ENCODE assay signal across 12 mouse cellular contexts in the genomic region with DNA sequence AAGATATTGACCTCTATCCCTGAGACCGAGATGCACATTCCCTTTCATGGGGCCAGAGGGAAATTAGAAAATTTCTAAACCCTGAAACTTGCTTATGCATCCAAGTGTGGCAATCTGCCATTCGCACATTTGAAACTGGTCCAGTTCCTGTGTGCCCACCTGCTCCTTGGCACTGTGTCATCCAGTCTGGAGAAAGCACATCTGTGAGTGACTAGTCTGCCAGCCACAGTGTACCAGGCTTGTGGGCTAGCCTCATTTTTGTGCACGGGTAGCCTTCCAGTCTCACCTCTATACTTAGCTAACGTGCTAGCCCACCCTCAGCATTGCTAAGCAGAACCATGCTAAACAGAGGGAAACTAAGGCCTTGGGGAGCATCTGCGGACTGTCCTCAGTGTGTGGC. TPM values are rescaled to one million over a fixed set of nuclear protein-coding genes. Genes with fewer than 3 reads are reported as not detected.
DNase-seq lines count a peak whose midpoint lies in the region; ATAC-seq and TF ChIP-seq lines count a peak whose summit lies in the region.
"Had no signal": no experiment of that assay in that cellular context is flagged by ENCODE, and none has a peak within 500 bp of the region (broad histone marks: within the 10 kb centered on the region; RNA-seq: fewer than 3 reads in every experiment).

No protein-coding gene starts in this region.

- H3K4me3 ChIP-seq in midbrain, postnatal 0 days (ENCODE audit: low read depth, low read length) = no peak overlapping the region
- no peak overlapping the region for H3K4me3 ChIP-seq in heart, embryonic 12.5 days
- H3K4me3 ChIP-seq: limb, embryonic 15.5 days; megakaryocyte, embryonic 14.5 days had no signal

- peak overlapping the region; percentile 78 for H3K27ac ChIP-seq in midbrain, postnatal 0 days (ENCODE audit: low read depth, low read length)
- H3K27ac ChIP-seq in heart, embryonic 12.5 days (ENCODE audit: poor library complexity, severe bottlenecking) = no peak overlapping the region
- H3K27ac ChIP-seq: limb, embryonic 15.5 days had no signal

- H3K36me3 ChIP-seq in midbrain, postnatal 0 days (ENCODE audit: insufficient read depth, low read length) = peaks cover 7% of the 10 kb centered on the region
- no peaks in the 10 kb centered on the region for H3K36me3 ChIP-seq in heart, embryonic 12.5 days
- H3K36me3 ChIP-seq: limb, embryonic 15.5 days had no signal

- intact Hi-C loops in heart, postnatal 36 days (cut with DNase I) = loop anchor here (5.0 kb wide), 2 partner anchors 47 to 1297 kb away; no protein-coding TSS in a partner anchor

- H3K9ac ChIP-seq in midbrain, postnatal 0 days (replicated peaks; ENCODE audit: low read length, poor library complexity, severe bottlenecking) = no peak overlapping the region
- no peak overlapping the region for H3K9ac ChIP-seq in heart, embryonic 12.5 days
- H3K9ac ChIP-seq: limb, embryonic 15.5 days had no signal

- H3K4me1 ChIP-seq in midbrain, postnatal 0 days (ENCODE audit: insufficient read depth, low read length) = peaks cover 18% of the 10 kb centered on the region; the same call in 1 of the 2 replicates
- H3K4me1 ChIP-seq in heart, embryonic 12.5 days (replicated peaks) = 0 out of 2 replicates have a peak, but pooled peaks cover 3% of the 10 kb centered on the region
- H3K4me1 ChIP-seq: limb, embryonic 15.5 days; megakaryocyte, embryonic 14.5 days had no signal

- no peaks in the 10 kb centered on the region for H3K9me3 ChIP-seq in midbrain, postnatal 0 days (ENCODE audit: low read length)
- H3K9me3 ChIP-seq in heart, embryonic 12.5 days (replicated peaks) = no peaks in the 10 kb centered on the region
- H3K9me3 ChIP-seq: limb, embryonic 15.5 days; megakaryocyte, embryonic 14.5 days had no signal

- H3K4me2 ChIP-seq in midbrain, postnatal 0 days (ENCODE audit: low read depth, low read length, poor library complexity, severe bottlenecking) = no peak overlapping the region
- no peak overlapping the region for H3K4me2 ChIP-seq in heart, embryonic 12.5 days
- H3K4me2 ChIP-seq: limb, embryonic 15.5 days had no signal

- 76% methylated on average over 5 of the region's 5 CpGs for WGBS in midbrain, postnatal 0 days
- WGBS in heart, embryonic 12.5 days = 73% methylated on average over 5 of the region's 5 CpGs

- 0 out of 2 replicates have a peak, but pooled peaks have one; percentile 3 for ATAC-seq in cerebellum, adult (ENCODE audit: insufficient number of reproducible peaks, low FRiP score, low TSS enrichment)
- ATAC-seq in midbrain, postnatal 0 days (ENCODE audit: low FRiP score) = no peak
- no peak for ATAC-seq in heart, embryonic 12.5 days (ENCODE audit: insufficient number of reproducible peaks, low FRiP score)
- ATAC-seq: inflammation-experienced regulatory T-cells, adult 6 months had no signal

- TF ChIP-seq CTCF in midbrain, postnatal 0 days (IDR thresholded peaks at IDR 0.05) = no peak

- H3K27me3 ChIP-seq in midbrain, postnatal 0 days (ENCODE audit: insufficient read depth, low read length) = no peaks in the 10 kb centered on the region
- H3K27me3 ChIP-seq in heart, embryonic 12.5 days (replicated peaks) = no peaks in the 10 kb centered on the region
- H3K27me3 ChIP-seq: limb, embryonic 15.5 days; megakaryocyte, embryonic 14.5 days had no signal

- DNase-seq in cerebellum, postnatal 10 days = peak; percentile 94 to 95
- DNase-seq in layer of hippocampus, adult 18-20 months (ENCODE audit: low spot score in 2 of 2) = peak; percentile 64 to 87
- DNase-seq in midbrain, postnatal 0 days (ENCODE audit: low spot score) = peak; percentile 72
- no peak for DNase-seq in heart, postnatal 36 days
- DNase-seq in adrenal gland, adult 2 months = no peak
- DNase-seq in thymus, postnatal 4 days = no peak
- DNase-seq: adrenal gland, adult 8-10 months had no signal

RNA-seq across cellular contexts. Expression of gene Pxdn, which starts 53.0 kb away (rescaled TPM):
- total RNA-seq in layer of hippocampus, adult 18-20 months (2021) = 10 to 100 TPM; 63.4 to 68.9 TPM
- 81.9 and 84.2 TPM in 2 replicates for total RNA-seq in midbrain, postnatal 0 days (2014; rRNA removed)
- polyA plus RNA-seq in midbrain, postnatal 0 days (2015; fragmentation: Nextera tagmentation; extraction: Ambion mirVana) = 18.9 and 19.8 TPM in 2 replicates
- 125 and 131 TPM in 2 replicates for polyA plus RNA-seq in heart, embryonic 12.5 days (2016; fragmentation: Nextera tagmentation; extraction: Ambion mirVana)
- 10 to 100 TPM; 51.7 to 54.5 TPM for total RNA-seq in heart, postnatal 36 days (2021)
- 10 to 100 TPM; 50.3 to 59.2 TPM for total RNA-seq in adrenal gland, adult 2 months (2021)
- 75.0 and 85.7 TPM in 2 replicates for polyA plus RNA-seq in adrenal gland, adult 2 months (2012; rRNA removed)
- polyA plus RNA-seq: inflammation-experienced regulatory T-cells, adult 6 months had no signal

Comparison
In these comparisons a context has a peak if more than half of its experiments do, and no peak if none do; other contexts are left out.
1. DNase-seq: peak in cerebellum, postnatal 10 days (2 of 2), layer of hippocampus, adult 18-20 months (2 of 2) and midbrain, postnatal 0 days (single experiment); none in heart, postnatal 36 days (0 of 2), adrenal gland, adult 2 months (single experiment) and thymus, postnatal 4 days (single experiment).